Mouse (Mus musculus) right cerebral cortex, postnatal 14 days (tissue): ENCODE results near the gene Olfr49.

ENCODE experiments used
- DNase-seq: peaks from one replicate; pipeline ENCODE4 v3.0.0; 2022

The Olfr49 gene

DNA sequence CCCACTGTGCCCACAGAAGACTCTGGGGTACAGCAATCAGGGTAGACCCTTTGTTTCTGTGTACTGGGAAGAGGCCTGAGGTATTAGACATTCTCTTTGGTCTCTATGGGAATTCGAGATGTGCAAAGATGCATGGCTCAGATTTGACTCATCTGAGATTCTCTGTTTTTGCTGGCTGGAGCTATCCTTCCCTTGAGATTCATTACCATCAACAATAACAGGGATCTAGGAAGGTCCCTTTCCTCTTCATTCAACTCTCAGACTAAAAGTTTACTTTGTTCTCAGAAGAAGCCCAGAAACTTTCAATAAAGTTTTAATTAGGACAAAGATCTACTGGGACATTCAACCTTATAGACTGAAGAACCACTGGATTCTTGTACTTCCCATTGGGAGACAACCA lies at the start of gene Olfr49:
Gene Olfr49, minus strand, starts transcription at position 101 of the 400 bp plus-strand sequence.
- no peak for DNase-seq

DNA sequence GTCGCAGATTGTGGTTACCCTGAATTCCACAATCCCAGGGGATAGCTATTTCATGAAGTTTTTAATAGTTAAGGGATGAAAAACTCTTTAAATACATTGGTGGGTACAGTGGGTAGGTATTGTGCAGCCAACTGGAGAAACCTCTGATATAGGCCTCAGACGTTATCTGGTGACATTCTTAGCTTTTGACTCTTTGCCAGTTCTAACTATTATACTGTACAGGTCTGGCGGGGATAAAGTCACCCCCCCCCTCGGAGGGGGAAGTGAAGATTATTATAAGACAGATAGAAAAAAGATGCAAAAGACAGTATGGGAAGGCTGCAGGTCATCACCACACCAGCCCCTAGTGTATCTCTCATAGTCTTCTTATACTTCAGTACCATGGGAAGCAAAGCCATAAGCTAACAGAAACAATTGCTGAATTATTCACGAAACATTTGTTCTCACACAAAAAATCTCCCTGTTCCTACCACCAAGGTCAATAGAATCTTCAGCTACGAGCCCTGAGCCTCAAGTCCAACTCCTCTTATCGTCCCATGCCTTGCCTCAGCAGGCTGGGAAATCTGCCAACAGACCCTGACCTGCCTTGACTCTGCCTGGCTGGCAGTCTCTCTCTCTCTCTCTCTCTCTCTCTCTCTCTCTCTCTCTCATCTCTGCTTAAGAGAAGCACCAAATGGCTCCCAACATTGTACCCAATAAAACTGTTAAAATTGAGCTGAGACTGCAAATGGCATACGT lies 48.9 kb upstream of the Olfr49 start:
- no peak for DNase-seq

DNA sequence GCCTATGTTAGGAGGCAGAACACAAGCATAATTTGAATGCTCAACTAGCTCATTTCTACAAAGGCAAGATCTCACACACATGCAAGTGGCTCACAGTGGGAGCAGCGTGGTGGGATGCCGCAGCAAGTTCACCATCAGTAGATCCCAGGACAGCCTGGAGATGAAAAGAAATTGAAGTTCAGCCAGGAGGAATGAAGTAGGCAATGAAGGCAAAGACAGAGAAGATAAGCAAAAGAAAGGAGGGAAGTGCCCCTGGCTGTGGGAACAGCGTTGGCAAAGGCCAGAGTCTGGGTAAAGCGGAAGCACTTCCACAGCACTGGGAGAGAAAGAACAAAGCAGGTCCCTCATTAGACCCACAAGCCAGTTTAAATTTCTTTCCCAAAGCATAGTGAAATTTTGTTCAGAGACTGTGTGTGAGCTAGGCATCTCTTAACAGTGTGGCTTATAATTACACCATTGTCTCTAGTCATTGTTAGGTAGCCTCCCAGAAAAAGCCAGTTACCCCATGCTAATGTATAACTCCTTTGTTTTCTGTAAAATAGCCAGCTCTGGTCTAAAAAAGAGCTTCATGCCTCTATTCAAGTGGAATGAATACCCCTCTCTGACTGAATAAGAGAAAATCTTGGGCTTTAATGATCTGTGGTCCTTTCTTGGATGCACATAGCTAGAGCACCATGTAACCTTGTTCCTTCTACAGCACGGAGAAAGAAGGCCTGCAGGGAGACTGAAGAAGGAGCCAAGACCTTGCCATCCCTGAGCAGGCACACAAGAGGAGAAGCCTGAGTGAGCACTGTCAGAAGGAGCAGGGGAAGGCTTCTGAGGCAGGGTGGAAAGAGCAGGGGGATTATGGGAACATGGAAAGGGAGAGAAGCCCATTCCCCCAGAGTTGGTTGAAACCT lies 47.7 kb upstream of the Olfr49 start:
- no peak for DNase-seq

DNA sequence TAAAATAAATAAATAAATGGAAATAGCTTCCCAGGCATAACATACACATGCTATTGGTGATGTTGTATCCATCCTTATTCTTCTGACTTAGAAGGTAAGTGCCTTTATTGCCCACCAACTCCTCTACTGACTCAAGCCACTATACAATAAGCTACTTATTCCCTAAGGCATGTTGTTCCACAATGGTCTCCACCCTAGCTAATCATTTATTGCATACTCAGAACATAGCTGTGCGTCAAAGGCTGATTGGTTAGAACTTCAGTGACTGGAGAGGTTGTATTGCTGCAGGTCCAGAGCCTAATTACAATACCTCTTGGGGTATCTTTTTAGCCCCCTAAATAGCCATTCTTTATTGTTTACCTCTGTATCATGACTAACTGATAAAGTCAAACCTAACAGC lies 46.4 kb upstream of the Olfr49 start:
- no peak for DNase-seq

DNA sequence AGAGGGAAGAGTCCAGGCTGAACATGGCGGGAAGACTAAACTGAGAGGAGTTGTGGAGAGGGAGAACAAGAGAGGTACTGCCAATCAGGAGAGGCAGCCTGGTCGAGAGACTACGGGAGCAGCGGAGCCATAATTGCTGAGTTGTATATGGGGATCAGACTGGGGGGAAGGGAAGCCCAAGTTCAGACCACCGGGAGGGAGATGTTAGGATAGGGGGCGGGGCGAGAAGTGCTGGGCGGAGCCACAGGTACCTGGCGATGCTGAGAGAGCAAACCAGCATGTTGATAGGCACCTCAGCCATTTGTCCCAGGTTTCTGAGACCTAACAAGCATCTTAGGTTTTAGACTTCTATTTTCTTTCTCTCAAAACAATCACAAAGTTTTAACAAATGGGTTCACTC lies 44.5 kb upstream of the Olfr49 start:
- no peak for DNase-seq

DNA sequence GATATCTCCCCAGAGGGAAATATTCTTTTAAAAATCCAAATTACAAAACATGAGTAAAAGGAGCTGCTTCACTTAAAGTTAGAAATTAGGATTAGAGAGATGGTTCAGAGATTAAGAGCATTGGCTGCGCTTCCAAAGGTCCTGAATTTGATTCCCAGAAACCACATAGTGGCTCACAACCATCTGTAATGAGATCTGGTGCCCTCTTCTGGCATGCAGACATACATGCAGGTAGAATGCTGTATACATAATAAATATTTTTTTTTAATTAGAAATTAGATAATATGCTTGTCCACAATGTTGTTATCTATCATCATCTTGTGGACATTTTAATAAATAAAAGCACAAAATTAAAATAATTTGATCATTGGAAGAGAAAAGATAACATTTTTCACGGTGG lies 43.8 kb upstream of the Olfr49 start:
- no peak for DNase-seq

DNA sequence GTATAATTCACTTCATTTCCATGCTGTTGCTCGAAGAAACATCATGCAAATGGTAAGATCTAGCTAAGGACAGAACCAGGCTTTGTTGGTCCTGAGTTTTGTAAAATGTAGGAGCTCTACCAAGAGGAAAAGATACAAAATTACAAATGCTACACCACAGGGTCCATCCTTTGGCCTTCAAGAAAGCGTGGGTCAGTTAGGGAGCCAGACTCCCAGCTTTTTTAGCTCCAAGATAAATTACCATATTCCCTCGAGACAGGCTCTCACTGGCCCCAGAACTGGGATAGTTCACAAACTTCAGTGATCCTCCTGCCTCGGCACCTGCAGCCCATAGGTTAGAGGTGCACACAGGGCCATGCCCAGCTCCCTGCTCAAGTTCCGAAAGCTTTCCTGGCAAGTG lies 39.7 kb upstream of the Olfr49 start:
- no peak for DNase-seq

DNA sequence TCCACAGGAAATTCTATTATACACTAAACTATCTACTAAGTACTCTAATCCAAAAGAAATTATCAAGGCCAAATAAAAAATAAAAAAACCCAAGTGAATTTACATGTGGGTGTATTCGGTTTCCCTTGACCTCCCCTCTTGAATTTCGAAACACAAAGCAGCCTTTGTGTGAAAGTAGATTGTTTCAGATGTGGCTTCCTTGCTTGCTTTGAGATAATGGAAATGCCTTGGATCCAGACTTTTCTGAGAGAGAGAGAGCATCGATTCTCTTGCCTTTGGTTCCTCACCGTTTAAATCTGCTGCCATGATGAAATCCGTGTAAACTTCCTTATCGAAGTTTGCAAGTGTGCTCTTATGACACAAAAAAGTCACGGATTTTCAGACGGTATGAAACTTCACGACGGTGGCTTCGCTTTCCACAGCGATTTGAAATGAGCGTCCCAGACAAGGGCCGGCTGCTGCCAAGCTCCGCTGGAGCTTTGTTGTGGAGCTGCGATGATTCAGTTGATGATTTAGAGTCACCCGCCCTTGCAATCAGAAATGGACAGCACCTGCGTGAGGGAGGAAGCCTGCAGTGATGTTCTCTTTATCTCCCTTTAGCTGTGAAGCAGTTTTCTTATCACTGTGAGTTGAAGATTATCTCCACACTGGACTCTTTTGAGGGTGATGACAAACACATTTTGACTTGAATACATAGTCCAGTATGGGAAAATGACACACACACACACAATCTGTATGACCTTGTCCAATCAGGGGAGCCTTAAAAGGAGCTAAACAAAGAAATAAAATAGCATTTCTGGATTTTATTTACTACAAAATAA lies 37.0 kb upstream of the Olfr49 start:
- DNase-seq: no peak

DNA sequence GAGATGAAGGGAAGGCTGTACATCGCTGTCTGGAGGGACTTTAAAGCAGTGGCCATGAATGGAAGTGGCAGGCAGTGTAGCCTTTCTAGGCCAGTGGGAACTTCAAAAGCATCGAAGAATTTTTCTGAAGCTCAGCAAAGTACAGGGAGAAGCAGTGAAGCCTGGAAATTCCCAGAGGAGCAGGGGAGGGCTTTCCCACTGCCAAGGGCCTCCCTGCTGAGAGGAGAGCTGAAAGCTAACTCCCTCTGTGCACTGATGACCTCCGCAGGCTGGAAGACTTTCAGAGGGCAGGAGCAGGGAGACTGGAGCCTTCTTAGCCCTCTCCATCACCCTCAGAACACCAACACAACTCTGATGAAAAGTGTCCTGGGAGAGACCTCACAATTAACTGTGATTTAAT lies 27.0 kb upstream of the Olfr49 start:
- no peak for DNase-seq

DNA sequence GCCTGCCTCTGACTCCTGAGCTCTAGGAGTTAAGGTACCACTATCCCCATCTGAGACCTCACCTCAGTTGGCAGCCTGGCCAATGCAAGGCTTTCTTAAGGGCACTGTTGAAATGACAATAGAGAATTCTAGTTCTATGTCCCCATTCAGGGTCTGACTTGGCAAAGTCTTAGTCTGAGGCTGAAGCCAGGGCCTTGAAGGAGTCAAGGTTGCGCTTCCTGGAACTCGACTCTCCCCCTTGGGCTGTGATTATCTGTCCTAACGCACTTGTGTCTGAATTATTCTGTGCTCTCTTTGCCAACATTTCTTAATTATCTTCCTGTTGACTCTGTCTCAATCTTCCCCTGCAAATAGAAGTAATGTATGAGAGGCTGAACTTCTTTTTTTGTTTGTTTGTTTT lies 15.9 kb upstream of the Olfr49 start:
- no peak for DNase-seq

DNA sequence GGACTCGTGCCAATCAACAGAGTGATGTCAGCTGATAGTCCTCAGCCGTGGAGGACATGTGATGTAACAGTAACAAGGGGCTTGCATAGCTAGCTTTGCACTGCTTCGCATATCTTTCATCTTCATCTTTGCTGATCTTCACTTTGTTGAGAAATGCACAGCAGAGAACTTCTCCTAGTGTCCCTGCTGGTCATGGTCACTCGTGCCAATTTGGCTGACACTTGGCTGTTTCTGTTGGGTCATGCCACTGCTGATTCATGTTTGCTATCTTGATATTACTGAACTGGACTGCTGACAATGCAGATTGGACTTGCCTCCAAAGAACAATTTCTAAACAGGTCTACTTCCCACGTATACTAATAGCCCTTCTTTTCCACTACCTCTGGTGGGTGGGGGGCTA lies 15.4 kb upstream of the Olfr49 start:
- no peak for DNase-seq

DNA sequence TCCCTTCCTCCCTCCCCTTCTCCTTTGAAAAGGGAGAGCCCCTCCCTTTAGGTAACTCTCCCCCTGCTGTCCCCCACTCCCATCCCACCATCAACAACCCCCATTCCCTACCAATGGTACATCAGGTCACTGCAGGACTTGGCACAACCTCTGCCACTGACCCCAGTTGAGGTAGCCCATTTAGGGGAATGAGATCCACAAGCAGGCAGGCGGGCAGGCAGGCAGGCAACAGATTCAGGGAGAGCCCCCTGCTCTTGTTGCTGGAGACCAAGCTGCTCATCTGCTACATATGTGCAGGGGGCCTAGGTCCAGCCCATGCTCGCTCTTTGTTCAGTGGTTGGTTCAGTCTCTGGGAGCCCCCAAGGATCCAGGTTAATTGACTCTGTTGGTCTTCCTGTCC lies 8.3 kb downstream of the Olfr49 start:
- DNase-seq: no peak

DNA sequence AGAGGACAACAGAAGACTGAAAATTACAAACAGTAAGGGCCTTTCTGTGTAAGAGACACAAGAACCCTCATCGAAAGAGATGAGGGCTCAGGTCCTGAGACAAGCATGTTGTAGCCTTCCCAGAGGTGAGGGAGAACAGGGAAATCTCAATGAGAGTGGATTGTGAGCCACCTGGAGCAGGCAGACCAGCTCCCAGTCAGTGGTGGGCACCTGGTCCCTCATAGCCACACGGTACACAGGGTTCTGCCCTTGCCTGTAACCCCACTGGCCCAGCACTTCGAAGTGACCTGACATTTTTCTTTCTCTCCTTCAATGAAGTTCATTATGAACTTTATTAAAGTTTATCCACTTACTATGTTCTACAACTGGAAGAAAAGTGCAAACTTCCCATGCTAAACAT lies 12.0 kb downstream of the Olfr49 start:
- DNase-seq: no peak

DNA sequence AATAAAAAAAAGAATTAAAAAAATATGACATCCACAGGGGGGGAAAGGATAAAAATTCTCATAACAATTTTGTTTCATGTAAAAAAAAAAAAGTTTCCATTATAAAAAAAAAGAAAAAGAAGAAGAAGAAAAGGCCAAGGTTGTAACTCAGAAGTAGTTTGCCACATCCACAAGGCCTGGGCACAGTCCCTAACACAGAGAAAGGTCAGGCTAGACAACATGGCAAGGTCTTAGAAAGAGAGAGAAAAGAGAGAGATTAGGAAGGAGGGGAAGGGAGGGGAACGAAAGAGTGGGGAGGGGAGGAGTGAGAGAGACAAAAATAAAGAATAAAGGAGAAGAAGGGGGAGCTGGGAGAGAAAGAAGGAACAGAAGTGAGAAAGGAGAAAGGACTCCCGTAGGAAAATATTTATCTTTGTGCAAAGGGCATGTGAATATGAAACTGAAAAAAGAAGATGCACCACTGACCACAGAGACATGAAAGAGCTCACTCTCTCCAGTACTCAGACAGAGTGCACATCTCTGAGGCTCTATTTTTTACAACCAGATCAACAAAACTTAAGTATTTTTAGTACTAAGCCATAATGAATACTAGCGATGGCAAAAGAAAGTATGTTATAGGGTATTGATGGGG lies 12.6 kb downstream of the Olfr49 start:
- DNase-seq: no peak

DNA sequence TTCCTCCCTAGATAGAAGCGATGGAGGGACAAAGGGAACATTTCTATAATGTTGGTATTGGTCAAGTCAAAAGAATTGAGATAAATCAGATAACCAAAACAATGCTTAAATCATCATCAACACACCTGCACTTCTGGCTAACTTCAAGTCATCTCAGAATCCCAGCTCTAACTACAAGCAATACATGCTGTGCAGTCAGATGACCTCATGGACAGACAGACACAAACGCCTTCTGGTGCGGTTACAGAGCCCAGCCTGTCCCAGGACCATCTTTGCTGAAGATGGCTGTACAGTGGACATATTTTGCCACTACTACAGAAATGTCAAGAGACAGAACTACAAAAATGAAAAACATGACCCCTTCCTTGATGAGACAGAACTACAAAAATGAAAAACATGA lies 14.3 kb downstream of the Olfr49 start:
- no peak for DNase-seq

DNA sequence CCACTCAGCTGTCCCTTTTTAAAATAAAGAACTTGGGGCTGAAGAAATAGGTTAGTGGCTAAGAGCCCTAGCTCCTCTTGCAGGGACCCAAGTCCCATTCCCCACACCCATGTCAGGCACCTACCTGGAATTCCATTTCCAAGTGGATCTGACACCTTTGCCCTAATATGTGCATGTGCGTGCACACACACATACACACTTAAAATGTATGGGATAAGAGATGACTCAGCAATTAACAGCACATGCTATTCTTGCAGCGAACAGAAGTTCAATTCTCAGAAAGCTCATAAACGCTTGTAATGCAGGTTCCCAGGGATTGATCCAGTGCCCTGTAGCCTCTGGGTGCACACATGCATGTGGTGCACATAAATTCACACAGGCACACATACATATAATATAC lies 15.2 kb downstream of the Olfr49 start:
- no peak for DNase-seq

DNA sequence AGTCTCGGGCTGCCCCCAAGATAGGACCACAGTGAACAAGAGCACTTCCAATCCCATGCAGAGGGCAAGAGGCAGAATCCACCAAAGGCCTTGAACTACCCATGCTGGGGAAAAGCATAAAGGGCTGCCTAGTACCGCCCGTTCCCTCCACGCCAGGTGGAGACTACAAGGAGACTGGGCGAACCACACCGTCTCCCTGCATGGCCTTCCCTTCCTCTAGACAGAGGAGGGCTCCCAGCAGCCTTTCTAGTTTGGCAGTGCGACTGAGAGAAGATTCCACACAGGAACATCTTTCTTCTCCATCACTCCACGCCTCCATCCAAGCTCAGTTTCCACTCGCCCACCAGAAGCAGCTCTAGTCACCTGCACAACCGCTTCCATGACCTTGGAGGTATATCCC lies 16.8 kb downstream of the Olfr49 start:
- no peak for DNase-seq

DNA sequence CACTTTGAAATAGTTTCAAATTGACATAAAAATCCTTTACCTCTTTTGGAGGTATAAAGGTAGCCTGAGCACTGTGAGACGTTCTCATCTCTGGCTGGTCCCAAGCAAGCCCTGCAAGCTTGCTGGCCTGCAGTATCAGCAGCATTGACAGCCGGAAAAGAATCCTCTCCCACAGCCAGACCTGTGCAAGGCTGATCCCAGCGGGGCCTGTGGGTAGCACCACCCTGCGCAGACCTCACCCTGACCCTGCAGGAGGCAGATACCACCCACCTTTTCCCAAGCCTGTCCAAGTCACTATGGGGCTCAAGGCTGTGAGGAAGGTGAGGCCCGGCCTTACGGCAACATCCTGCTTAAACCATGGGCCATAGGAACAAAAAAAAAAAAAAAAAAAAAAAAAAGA lies 18.8 kb downstream of the Olfr49 start:
- no peak for DNase-seq

DNA sequence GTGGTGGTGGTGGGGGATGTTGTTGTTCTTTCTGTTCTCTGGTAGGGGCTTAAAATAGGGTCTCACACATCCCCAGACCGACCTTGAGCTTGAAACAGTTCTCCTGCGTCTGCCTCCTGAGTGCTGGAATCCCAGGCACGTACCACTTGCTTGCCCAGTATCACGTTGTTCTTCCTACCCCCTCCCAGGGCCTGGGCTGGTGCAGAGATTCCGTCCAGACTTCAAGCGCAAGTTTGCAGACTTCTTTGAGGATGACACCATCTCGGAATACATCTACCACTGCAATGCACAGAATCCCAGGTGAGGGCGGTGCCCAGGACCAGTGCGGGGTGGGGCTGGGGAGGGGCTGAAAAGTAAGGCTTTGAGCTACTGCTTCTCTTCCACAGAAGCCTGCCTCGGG lies 19.6 kb downstream of the Olfr49 start:
- DNase-seq: no peak

DNA sequence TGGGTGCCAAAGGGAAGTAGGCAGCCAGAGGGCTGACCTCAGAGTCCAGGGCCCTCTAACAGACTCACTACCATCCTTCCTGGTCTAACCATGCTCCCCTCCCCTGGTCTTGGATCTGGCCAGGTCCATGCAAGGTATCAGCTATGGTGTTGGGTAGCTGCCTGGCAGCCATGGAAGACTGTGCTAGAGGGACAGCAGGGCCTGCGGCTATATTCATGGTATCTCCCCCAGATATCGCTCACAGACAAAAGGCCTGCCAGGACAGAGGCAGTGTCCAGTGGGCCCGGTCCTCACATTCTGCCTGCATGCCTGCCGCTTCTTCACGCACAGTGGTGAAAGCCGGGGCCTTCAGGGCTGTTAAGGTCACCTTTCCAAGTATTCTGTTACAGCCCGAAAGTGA lies 20.5 kb downstream of the Olfr49 start:
- no peak for DNase-seq

DNA sequence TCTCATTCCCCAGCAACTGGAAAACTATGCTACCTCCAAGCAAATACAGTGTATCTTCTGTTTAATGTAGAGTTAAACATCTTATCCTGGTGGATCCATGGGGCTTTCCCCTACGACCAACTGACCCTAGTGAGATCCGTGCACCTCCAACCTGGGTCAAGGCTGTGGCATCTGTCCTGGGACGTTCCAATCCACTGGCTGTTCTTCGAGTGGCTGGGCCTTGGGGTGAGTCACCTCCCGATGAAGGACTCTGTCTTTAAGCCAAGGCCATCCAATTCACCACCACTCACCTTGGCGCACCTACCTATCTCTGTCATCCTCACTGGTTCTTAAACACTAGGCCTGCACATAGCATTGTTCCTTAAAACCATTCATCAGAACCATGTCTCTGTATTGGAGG lies 21.6 kb downstream of the Olfr49 start:
- no peak for DNase-seq

DNA sequence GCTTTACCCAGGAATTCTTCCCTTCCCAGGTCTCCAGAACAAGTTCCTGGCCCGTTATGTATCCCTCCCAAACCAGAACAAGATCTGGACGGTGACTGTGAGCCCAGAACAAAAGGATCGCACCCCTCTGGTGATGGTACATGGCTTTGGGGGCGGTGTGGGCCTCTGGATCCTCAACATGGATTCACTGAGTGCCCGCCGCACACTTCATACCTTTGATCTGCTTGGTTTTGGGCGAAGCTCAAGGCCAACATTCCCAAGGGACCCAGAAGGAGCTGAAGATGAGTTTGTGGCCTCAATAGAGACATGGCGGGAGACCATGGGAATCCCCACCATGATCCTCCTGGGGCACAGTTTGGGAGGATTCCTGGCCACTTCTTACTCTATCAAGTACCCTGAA lies 22.1 kb downstream of the Olfr49 start:
- DNase-seq: no peak

DNA sequence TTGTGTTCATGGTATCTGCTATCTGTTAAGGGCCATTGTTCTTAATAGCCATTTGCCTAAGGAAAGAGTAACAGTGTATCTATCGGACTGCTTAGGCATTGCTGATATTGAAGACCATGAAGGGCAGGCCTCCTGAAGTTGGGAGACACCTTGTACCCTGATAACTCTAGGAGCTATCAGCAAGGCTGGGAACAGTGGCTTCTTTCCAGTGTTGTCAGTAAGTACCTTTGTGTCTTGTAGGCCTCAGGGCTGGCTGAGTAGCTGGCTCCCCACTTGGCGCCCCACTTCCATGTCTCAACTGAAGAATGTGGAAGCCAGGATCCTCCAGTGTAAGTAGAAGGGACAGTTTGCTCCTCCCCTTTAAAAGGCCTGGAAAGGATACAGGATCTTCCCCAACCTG lies 23.4 kb downstream of the Olfr49 start:
- DNase-seq: no peak
